Mouse (Mus musculus): Measurements from ENCODE around the gene Ppm1h.
A peak's percentile ranks its signal among the peaks of the same experiment; 100 is the strongest.

Gene Ppm1h

GRCm38 (mm10) chr10:122984531-122985251 lies 306.1 kb downstream of the Ppm1h start:
- no peak for DNase-seq

GRCm38 (mm10) chr10:122985252-122985514 lies 306.6 kb downstream of the Ppm1h start:
- peak; percentile 33 for DNase-seq

GRCm38 (mm10) chr10:122985515-122986319 lies 307.2 kb downstream of the Ppm1h start:
- DNase-seq = peak; percentile 82

GRCm38 (mm10) chr10:122986320-122987225 lies 308.0 kb downstream of the Ppm1h start:
- peak; percentile 84 for DNase-seq

- DNase-seq = peak; percentile 59
Measured at GRCm38 (mm10) chr10:122987671-122988128, 309.1 kb downstream of the Ppm1h start.

- no peak for DNase-seq
Measured at GRCm38 (mm10) chr10:122988372-122988771, 309.8 kb downstream of the Ppm1h start.

- DNase-seq = no peak
Measured at GRCm38 (mm10) chr10:122989916-122990315, 311.4 kb downstream of the Ppm1h start.

GRCm38 (mm10) chr10:122990606-122991005 lies 312.0 kb downstream of the Ppm1h start:
- DNase-seq = no peak

GRCm38 (mm10) chr10:122991053-122991452 lies 312.5 kb downstream of the Ppm1h start:
- DNase-seq = peak; percentile 53

GRCm38 (mm10) chr10:122991648-122992047 lies 313.1 kb downstream of the Ppm1h start:
- DNase-seq = no peak

- no peak for DNase-seq
Measured at GRCm38 (mm10) chr10:122994402-122995107, 316.0 kb downstream of the Ppm1h start.

All from right cerebral cortex, adult 18-20 months (tissue).